Mouse (Mus musculus): ENCODE data around the gene Gpsm1. TPM values are rescaled to one million over a fixed set of nuclear protein-coding genes. Genes with fewer than 3 reads are reported as not detected.

The Gpsm1 gene
- polyA plus RNA-seq, 1 experiment from 2014 or later = 31.7 TPM

Other genes with a start within 250 kb of the Gpsm1 start
- 2.7 and 3.6 TPM in 2 replicates for gene Nacc2, start 192.3 kb upstream of the Gpsm1 start, polyA plus RNA-seq (2014; fragmentation: Nextera tagmentation; extraction: Ambion mirVana)
- 1.3 and 3.3 TPM in 2 replicates for gene Lhx3, start 107.2 kb upstream of the Gpsm1 start, polyA plus RNA-seq (2014; fragmentation: Nextera tagmentation; extraction: Ambion mirVana)
- 11.3 and 12.1 TPM in 2 replicates for gene Qsox2, start 78.0 kb upstream of the Gpsm1 start, polyA plus RNA-seq (2014; fragmentation: Nextera tagmentation; extraction: Ambion mirVana)
- gene Ccdc187, start 21.0 kb upstream of the Gpsm1 start, polyA plus RNA-seq (2014; fragmentation: Nextera tagmentation; extraction: Ambion mirVana) = 0.13 TPM in 1 of 2 replicates, not detected in the other
- 25.1 and 29.8 TPM in 2 replicates for gene Dnlz, start 36.6 kb downstream of the Gpsm1 start, polyA plus RNA-seq (2014; fragmentation: Nextera tagmentation; extraction: Ambion mirVana)
- gene Card9, start 45.4 kb downstream of the Gpsm1 start, polyA plus RNA-seq (2014; fragmentation: Nextera tagmentation; extraction: Ambion mirVana) = 0.40 and 0.41 TPM in 2 replicates
- 17.9 and 18.6 TPM in 2 replicates for gene Snapc4, start 65.1 kb downstream of the Gpsm1 start, polyA plus RNA-seq (2014; fragmentation: Nextera tagmentation; extraction: Ambion mirVana)
- gene Entr1, start 73.8 kb downstream of the Gpsm1 start, polyA plus RNA-seq (2014; fragmentation: Nextera tagmentation; extraction: Ambion mirVana) = 130 and 132 TPM in 2 replicates
- 100 and 103 TPM in 2 replicates for gene Pmpca, start 73.8 kb downstream of the Gpsm1 start, polyA plus RNA-seq (2014; fragmentation: Nextera tagmentation; extraction: Ambion mirVana)
- 19.0 and 22.9 TPM in 2 replicates for gene Inpp5e, start 93.7 kb downstream of the Gpsm1 start, polyA plus RNA-seq (2014; fragmentation: Nextera tagmentation; extraction: Ambion mirVana)
- gene Sec16a, start 129.7 kb downstream of the Gpsm1 start, polyA plus RNA-seq (2014; fragmentation: Nextera tagmentation; extraction: Ambion mirVana) = 30.4 and 33.3 TPM in 2 replicates
- gene Notch1, start 201.1 kb downstream of the Gpsm1 start, polyA plus RNA-seq (2014; fragmentation: Nextera tagmentation; extraction: Ambion mirVana) = 17.2 and 17.7 TPM in 2 replicates